Mouse (Mus musculus) megakaryocyte, embryonic 14.5 days (primary cell): ENCODE results near the gene Cdk9.

Source experiments
- FLI1 ChIP-seq: IDR thresholded peaks from 2 replicates; pipeline ENCODE4 v1.6.1; 2012; ENCODE audit warnings: low read length, inconsistent platforms, mixed read lengths
- GATA1 ChIP-seq: IDR thresholded peaks from 3 replicates; pipeline ENCODE4 v1.6.1; 2012; ENCODE audit warnings: mixed read lengths, low read length, inconsistent platforms, borderline replicate concordance

DNA sequence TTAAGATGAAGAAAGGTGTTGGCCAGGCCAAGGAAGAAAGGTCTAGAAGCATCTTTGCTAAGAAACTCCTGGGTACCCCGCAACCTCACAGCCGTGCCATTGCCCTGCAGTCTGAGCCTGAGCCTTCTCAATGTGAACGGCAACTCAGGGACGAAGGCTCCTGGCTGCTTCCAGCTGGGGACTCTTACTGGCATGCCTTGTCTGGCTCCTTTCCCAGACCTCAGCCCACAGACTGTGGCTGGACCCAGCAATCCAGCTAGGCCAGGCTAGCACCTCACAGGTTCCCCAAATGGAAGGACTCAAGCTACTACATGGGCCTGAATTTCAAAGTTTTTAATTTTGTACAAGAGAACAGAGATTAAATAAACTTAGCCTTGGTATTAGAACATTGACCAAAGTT lies 49.0 kb upstream of the Cdk9 start:
- TF ChIP-seq GATA1 (no peak), FLI1 (no peak)
